Mouse (Mus musculus) forebrain, embryonic 16.5 days (tissue): Measurements from ENCODE around the gene Pgap1. TPM values are rescaled to one million over a fixed set of nuclear protein-coding genes. Genes with fewer than 3 reads are reported as not detected.

Source experiments
- polyA plus RNA-seq: library from polyadenylated mRNA; unstranded; fragments of >200 nt; fragmentation: Nextera tagmentation; extraction: Ambion mirVana; gene quantifications from 2 replicates; pipeline ENCODE4 v1.2.1, GENCODE M21; 2015

Gene Pgap1
- polyA plus RNA-seq, 1 experiment from 2014 or later: 33.3 TPM

Other genes with a start within 250 kb of the Pgap1 start
- 22.6 and 24.5 TPM in 2 replicates for gene Gtf3c3, start 118.7 kb downstream of the Pgap1 start, polyA plus RNA-seq